Mouse (Mus musculus): ENCODE data around the gene Rnf44. TPM values are rescaled to one million over a fixed set of nuclear protein-coding genes. Genes with fewer than 3 reads are reported as not detected.
A peak's percentile ranks its signal among the peaks of the same experiment; 100 is the strongest.

Gene Rnf44
- polyA plus RNA-seq, 1 experiment from 2014 or later = 56.4 TPM

DNA sequence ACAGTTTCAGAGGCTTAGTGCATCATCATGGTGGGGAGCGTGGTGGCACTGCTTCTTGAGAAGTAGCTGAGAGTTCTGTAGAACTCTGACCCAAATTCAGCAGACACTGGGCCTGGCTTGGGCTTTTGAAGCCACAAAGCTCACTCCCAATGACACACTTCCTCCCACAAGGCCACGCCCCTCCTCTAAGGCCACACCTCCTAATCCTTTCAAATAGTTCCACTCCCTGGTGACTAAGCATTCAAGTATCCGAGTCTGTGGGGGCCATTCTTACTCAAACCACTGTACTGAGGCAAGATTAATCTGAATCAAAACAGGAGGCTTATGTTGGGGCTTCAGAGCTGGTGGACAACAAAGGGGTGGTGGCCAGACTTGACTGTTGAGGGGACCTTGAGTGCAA, 17.2 kb upstream of the Rnf44 start:
- no peaks in the 10 kb centered on the region for H3K27me3 ChIP-seq (replicated peaks; ENCODE audit: control insufficient read depth, insufficient read depth, low read length)
- 82% methylated on average over 3 of the region's 3 CpGs for WGBS
- H3K4me2 ChIP-seq (ENCODE audit: low read length) = no peak overlapping the region
- no peak overlapping the region for H3K27ac ChIP-seq (ENCODE audit: low read depth, low read length)
- no peaks in the 10 kb centered on the region for H3K9me3 ChIP-seq (ENCODE audit: control insufficient read depth, low read length)
- H3K4me1 ChIP-seq (ENCODE audit: control insufficient read depth, insufficient read depth, low read depth, low read length) = no peaks in the 10 kb centered on the region
- H3K36me3 ChIP-seq (ENCODE audit: control insufficient read depth, insufficient read depth, low read length) = no peaks in the 10 kb centered on the region
- H3K4me3 ChIP-seq (ENCODE audit: low read length) = no peak overlapping the region
- H3K9ac ChIP-seq (ENCODE audit: low read depth, low read length) = no peak overlapping the region
- ATAC-seq = no peak

DNA sequence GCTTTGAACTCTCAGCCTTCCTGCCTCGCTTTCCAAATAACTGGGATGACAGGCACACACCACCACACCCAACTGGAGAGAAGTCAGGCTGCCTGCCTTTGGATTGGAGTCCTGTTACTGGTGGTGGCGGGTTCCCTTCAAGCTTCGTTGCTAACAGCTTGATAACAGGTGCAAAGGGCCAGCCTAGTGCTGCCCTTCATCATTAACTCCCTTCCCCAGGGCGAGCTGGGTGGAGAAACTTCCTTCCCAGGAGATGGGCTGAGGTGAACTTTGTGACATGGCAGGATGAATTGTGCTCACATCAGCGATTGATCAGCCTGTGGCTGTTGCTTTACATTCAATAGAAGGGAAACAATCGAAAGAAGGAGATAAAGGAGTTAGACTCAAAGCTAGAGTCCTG, 11.2 kb upstream of the Rnf44 start:
- Histone ChIP-seq H3K9me3 (ENCODE audit: control insufficient read depth, low read length) (no peaks in the 10 kb centered on the region), H3K36me3 (ENCODE audit: control insufficient read depth, insufficient read depth, low read length) (no peaks in the 10 kb centered on the region), H3K4me3 (ENCODE audit: low read length) (no peak overlapping the region), H3K4me2 (ENCODE audit: low read length) (no peak overlapping the region), H3K27me3 (replicated peaks; ENCODE audit: control insufficient read depth, insufficient read depth, low read length) (no peaks in the 10 kb centered on the region; the same call in 1 of the 2 replicates), H3K27ac (ENCODE audit: low read depth, low read length) (no peak overlapping the region), H3K9ac (ENCODE audit: low read depth, low read length) (no peak overlapping the region), H3K4me1 (ENCODE audit: control insufficient read depth, insufficient read depth, low read depth, low read length) (no peaks in the 10 kb centered on the region)
- 47% methylated on average over 6 of the region's 6 CpGs for WGBS
- ATAC-seq = no peak

DNA sequence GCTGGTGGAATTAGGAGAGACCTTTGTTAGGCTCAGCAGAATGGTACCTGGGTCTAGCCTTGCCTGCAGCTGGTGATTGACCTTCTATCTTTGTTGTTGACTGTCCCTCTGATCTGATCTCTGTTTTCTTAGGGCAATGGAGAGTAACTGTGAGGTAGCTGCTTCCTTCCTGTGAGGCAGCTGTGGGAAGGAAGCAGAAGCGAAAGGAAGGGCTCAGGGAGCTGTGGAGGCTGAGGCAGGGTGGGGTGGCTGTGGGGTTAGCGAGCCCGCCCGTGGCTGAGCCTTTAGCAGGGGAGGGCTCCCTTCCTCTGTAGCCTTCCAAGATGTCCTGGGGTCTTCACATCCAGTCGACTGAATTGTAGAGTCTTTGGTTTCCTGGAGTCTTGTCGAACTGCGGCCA, 8.8 kb upstream of the Rnf44 start:
- Histone ChIP-seq H3K36me3 (ENCODE audit: control insufficient read depth, insufficient read depth, low read length) (no peaks in the 10 kb centered on the region), H3K4me1 (ENCODE audit: control insufficient read depth, insufficient read depth, low read depth, low read length) (no peaks in the 10 kb centered on the region), H3K27ac (ENCODE audit: low read depth, low read length) (no peak overlapping the region), H3K4me3 (ENCODE audit: low read length) (no peak overlapping the region), H3K27me3 (replicated peaks; ENCODE audit: control insufficient read depth, insufficient read depth, low read length) (no peaks in the 10 kb centered on the region; the same call in 1 of the 2 replicates), H3K4me2 (ENCODE audit: low read length) (no peak overlapping the region), H3K9ac (ENCODE audit: low read depth, low read length) (no peak overlapping the region), H3K9me3 (ENCODE audit: control insufficient read depth, low read length) (no peaks in the 10 kb centered on the region)
- WGBS = 70% methylated on average over 7 of the region's 7 CpGs
- ATAC-seq = no peak

DNA sequence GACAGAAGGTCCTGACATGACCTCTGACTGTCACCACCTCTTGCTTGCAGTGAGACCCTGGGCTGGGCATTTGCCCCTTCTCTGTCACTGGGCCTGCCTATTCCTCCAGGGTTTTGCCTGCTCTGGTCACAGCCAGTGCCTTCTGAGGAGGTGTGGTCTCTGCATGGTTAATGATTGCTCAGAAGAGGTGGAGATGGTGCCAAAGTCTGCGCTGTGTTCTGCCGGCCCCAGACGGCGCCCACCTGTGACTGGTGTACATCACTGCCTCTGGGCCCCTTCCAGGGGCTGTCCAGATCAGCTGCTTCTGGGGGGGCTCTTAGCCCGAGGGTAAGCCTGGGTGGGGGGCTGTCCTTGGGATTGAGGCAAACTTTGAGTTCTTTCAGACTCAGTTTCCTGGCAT, 7.5 kb upstream of the Rnf44 start, which contains the start of gene Cdhr2:
Gene Cdhr2 (plus strand): TSS at position 219 of the 400 bp plus-strand sequence.
- Histone ChIP-seq H3K36me3 (ENCODE audit: control insufficient read depth, insufficient read depth, low read length) (no peaks in the 10 kb centered on the region), H3K4me1 (ENCODE audit: control insufficient read depth, insufficient read depth, low read depth, low read length) (no peaks in the 10 kb centered on the region), H3K27me3 (replicated peaks; ENCODE audit: control insufficient read depth, insufficient read depth, low read length) (no peaks in the 10 kb centered on the region; the same call in 1 of the 2 replicates), H3K27ac (ENCODE audit: low read depth, low read length) (no peak within 1 kb of the TSS), H3K4me3 (ENCODE audit: low read length) (no peak within 1 kb of the TSS), H3K9me3 (ENCODE audit: control insufficient read depth, low read length) (no peaks in the 10 kb centered on the region), H3K9ac (ENCODE audit: low read depth, low read length) (no peak within 1 kb of the TSS), H3K4me2 (ENCODE audit: low read length) (no peak within 1 kb of the TSS)
- ATAC-seq = no peak
- WGBS = 77% methylated on average over 5 of the region's 5 CpGs

DNA sequence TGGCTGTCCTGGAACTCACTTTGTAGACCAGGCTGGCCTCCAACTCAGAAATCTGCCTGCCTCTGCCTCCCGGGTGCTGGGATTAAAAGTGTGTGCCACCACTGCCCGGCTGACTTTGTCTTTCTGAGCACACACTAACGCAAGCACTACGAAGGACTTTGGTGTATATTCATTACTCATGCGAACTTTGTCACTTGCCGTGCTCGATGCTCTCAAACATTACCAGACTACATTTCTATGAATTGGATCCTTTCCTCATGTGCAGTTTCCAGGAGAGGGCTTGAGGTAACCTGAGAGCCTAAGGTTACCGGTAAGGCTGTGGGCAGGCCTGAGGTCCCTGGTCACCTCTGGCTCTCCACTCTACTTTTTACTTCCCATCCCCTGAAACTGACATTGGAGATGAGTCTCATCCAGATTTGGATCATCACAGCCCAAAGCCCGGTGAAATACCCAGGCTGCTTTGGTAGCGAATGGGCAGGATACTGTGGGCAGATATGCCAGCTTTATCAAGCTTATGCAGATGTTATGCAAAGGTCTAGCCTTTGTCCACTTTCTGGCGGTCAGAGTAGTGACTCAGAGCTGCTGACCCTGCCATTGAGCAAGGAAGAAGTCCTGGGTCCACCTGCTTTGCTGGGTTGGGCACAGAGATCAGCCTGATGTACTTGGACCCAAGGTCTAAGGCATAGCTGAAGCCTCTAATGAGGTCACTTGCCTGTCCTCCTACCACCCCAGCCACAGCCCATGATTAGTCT, 1.9 kb upstream of the Rnf44 start:
- Histone ChIP-seq H3K27me3 (replicated peaks; ENCODE audit: control insufficient read depth, insufficient read depth, low read length) (no peaks in the 10 kb centered on the region), H3K9ac (ENCODE audit: low read depth, low read length) (no peak overlapping the region), H3K4me3 (ENCODE audit: low read length) (no peak overlapping the region), H3K27ac (ENCODE audit: low read depth, low read length) (no peak overlapping the region), H3K4me2 (ENCODE audit: low read length) (no peak overlapping the region), H3K36me3 (ENCODE audit: control insufficient read depth, insufficient read depth, low read length) (no peaks in the 10 kb centered on the region), H3K9me3 (ENCODE audit: control insufficient read depth, low read length) (no peaks in the 10 kb centered on the region), H3K4me1 (ENCODE audit: control insufficient read depth, insufficient read depth, low read depth, low read length) (peaks cover 24% of the 10 kb centered on the region)
- 94% methylated on average over 11 of the region's 11 CpGs for WGBS
- no peak for ATAC-seq

DNA sequence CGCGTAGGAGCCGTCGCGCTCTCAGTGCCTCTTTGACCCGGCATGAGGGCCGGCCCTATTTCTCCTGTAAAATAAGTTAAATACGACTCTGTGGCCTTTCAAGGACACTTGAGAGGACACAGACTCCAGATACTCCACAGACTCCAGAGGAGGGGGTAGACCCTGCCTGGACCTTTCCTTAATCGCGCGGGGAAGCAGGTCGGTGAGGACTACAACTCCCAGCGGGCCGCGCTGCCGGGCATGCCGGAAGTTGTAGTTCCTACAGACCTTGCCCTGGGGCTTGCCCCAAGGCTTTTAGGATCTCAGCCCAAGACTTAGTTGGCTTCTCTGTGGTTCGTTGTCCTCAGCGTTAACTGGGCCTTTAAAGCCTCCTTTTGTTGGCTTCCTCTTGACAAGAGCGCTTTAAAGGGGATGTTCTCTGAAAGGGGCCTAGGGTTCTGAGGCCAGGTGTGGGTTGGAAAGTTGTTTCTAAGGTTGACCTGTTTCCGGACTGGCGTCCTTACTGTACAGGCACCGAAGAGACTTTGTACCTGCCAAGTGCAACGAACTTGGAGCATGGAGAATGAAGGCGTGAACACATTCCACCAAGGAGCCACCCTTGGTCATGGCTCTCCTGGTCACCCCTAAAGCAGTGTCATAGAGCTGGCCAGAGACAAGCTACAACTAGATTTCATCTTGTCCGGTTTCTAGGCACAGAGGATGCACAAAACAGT, 797 bp upstream of the Rnf44 start:
- peaks cover 24% of the 10 kb centered on the region for H3K4me1 ChIP-seq (ENCODE audit: control insufficient read depth, insufficient read depth, low read depth, low read length)
- peak; percentile 77 for ATAC-seq
- H3K9me3 ChIP-seq (ENCODE audit: control insufficient read depth, low read length) = no peaks in the 10 kb centered on the region
- H3K36me3 ChIP-seq (ENCODE audit: control insufficient read depth, insufficient read depth, low read length) = no peaks in the 10 kb centered on the region
- 18% methylated on average over 26 of the region's 26 CpGs for WGBS
- H3K4me2 ChIP-seq (ENCODE audit: low read length) = peak overlapping the region; percentile 59
- peak overlapping the region; percentile 73 for H3K9ac ChIP-seq (ENCODE audit: low read depth, low read length)
- peak overlapping the region; percentile 89 for H3K4me3 ChIP-seq (ENCODE audit: low read length)
- peak overlapping the region; percentile 96 for H3K27ac ChIP-seq (ENCODE audit: low read depth, low read length)
- H3K27me3 ChIP-seq (replicated peaks; ENCODE audit: control insufficient read depth, insufficient read depth, low read length) = no peaks in the 10 kb centered on the region

DNA sequence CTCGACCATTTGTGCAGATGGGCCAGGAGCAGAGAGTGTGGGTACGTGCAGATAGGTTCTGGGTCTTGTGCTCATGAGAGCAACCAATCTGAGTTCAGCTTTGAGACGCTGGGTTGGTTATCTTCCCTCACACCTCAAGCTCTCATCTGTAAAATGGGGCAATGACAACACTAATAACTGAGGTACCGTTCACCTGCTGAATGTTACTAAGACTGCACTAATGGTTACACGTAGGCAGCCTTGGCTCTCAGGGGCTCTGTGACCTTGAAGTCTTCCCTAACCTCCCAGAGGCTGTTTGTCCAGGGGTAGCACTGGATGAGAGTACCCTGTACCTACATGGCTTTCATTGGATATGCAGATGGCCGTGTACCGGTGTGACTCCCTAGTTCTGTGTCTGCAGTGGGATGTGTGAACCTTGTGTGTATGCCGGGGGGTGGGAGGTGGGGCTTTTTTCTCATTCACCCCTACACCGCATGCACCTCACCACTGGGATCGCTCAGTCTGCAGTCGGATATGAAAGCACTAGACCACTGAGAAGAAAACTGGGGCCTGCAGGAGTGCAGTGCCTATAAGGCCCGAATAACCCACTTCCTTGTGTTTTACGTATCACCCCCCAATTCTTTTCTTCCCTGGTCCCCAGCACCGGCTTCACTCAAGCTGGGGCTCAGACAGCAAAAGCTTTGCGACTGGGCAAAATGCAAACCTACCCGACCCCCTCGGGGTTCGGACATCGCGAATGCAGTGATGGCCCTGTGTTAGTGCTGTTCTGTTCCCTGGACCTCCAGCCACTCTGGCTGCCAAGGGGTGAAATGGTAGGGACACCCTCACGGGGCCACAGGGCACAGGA, 773 bp downstream of the Rnf44 start:
- 13% methylated on average over 21 of the region's 21 CpGs for WGBS

DNA sequence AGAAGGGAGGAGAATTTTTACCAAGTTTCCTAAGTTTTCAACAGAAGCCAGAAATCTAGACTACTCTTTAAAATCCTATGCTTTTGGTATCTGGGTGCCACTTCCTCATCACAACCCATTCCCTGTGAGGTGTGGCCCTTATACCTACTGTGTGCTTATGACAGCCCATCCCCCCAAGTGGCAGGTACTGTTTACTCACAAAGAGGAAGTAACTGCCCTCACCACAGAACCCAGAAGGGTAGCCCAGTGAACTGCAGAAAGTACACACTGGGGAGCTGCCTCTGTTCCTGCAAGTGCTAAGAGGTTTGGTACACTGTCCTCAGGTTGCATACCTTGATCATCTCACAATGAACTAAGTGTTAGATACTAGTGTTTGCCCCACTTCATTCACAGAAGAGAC, 2.0 kb downstream of the Rnf44 start:
- Histone ChIP-seq H3K4me1 (ENCODE audit: control insufficient read depth, insufficient read depth, low read depth, low read length) (peaks cover 29% of the 10 kb centered on the region), H3K27me3 (replicated peaks; ENCODE audit: control insufficient read depth, insufficient read depth, low read length) (no peaks in the 10 kb centered on the region), H3K9ac (ENCODE audit: low read depth, low read length) (no peak overlapping the region; the same call in 1 of the 2 replicates), H3K4me2 (ENCODE audit: low read length) (no peak overlapping the region; the same call in 1 of the 2 replicates), H3K36me3 (ENCODE audit: control insufficient read depth, insufficient read depth, low read length) (no peaks in the 10 kb centered on the region), H3K27ac (ENCODE audit: low read depth, low read length) (no peak overlapping the region), H3K4me3 (ENCODE audit: low read length) (no peak overlapping the region), H3K9me3 (ENCODE audit: control insufficient read depth, low read length) (no peaks in the 10 kb centered on the region)
- no peak for ATAC-seq

More for the DNA sequence above, 773 bp downstream of the Rnf44 start:
- H3K27me3 ChIP-seq (replicated peaks; ENCODE audit: control insufficient read depth, insufficient read depth, low read length) = no peaks in the 10 kb centered on the region
- peak overlapping the region; percentile 95 for H3K9ac ChIP-seq (ENCODE audit: low read depth, low read length)
- H3K4me1 ChIP-seq (ENCODE audit: control insufficient read depth, insufficient read depth, low read depth, low read length) = peaks cover 29% of the 10 kb centered on the region
- peak overlapping the region; percentile 84 for H3K4me2 ChIP-seq (ENCODE audit: low read length)
- no peak for ATAC-seq
- H3K9me3 ChIP-seq (ENCODE audit: control insufficient read depth, low read length) = no peaks in the 10 kb centered on the region
- H3K27ac ChIP-seq (ENCODE audit: low read depth, low read length) = peak overlapping the region; percentile 96
- no peaks in the 10 kb centered on the region for H3K36me3 ChIP-seq (ENCODE audit: control insufficient read depth, insufficient read depth, low read length)
- H3K4me3 ChIP-seq (ENCODE audit: low read length) = peak overlapping the region; percentile 89
